Mouse (Mus musculus) liver, adult 2 months (tissue): ENCODE measurements around the gene Olfr521. TPM values are rescaled to one million over a fixed set of nuclear protein-coding genes. Genes with fewer than 3 reads are reported as not detected.
"Not testable (repeated sequence)": the region's sequence is repeated elsewhere in the genome, so short reads cannot be mapped to it uniquely, and the experiment has no call there.

Source experiments
- DNase-seq: peaks from one replicate; pipeline ENCODE4 v3.0.0-alpha.2; 2011; ENCODE audit warnings: low read depth, low spot score; ENCODE audit errors: extremely low read depth
- H3K27ac ChIP-seq: fragments of 200-500 bp; replicated peaks from 2 replicates; pipeline ENCODE4 v1.5.1; 2012; ENCODE audit warnings: low read depth, mild to moderate bottlenecking, control low read depth, inconsistent platforms, low read length; ENCODE audit not compliant: insufficient read depth
- H3K27me3 ChIP-seq: fragments of 200-500 bp; 2 replicates; pipeline ENCODE4 v1.6.1; 2012; ENCODE audit warnings: mild to moderate bottlenecking, moderate library complexity, low read length, inconsistent platforms; ENCODE audit not compliant: control insufficient read depth, insufficient read depth
- H3K36me3 ChIP-seq: fragments of 200-500 bp; 2 replicates; pipeline ENCODE4 v1.6.1; 2012; ENCODE audit warnings: low read length, inconsistent platforms; ENCODE audit not compliant: control insufficient read depth, insufficient read depth
- H3K4me1 ChIP-seq: fragments of 200-500 bp; 2 replicates; pipeline ENCODE4 v1.6.1; 2011; ENCODE audit warnings: low read length; ENCODE audit not compliant: control insufficient read depth, insufficient read depth
- H3K4me3 ChIP-seq: fragments of 200-500 bp; 2 replicates; pipeline ENCODE4 v1.5.1; 2011; ENCODE audit warnings: low read depth, mild to moderate bottlenecking, control low read depth, low read length, moderate library complexity; ENCODE audit not compliant: insufficient read depth
- H3K79me2 ChIP-seq: fragments of 200-500 bp; 2 replicates; pipeline ENCODE4 v1.6.1; 2012; ENCODE audit warnings: inconsistent platforms, mild to moderate bottlenecking, low read length, moderate library complexity; ENCODE audit not compliant: control insufficient read depth, insufficient read depth
- H3K9ac ChIP-seq: fragments of 200-500 bp; 2 replicates; pipeline ENCODE4 v1.6.1; 2012; ENCODE audit warnings: low read depth, mild to moderate bottlenecking, control low read depth, inconsistent platforms, low read length
- CTCF ChIP-seq: fragments of 200-500 bp; IDR thresholded peaks from 2 replicates; pipeline ENCODE4 v1.5.1; 2011; ENCODE audit warnings: low read depth, low read length, control low read depth
- POLR2A ChIP-seq: fragments of 200-500 bp; IDR thresholded peaks from 2 replicates; pipeline ENCODE4 v1.6.1; 2011; ENCODE audit warnings: low read length, control low read depth; ENCODE audit not compliant: insufficient read depth; ENCODE audit errors: extremely low read depth
- WGBS: fragments of 180-500 bp; shearing (Covaris S2); methylation state at CpG from one replicate; pipeline ENCODE4 v1.1.7; 2018; 5-methylcytosine and 5-hydroxymethylcytosine counted together
- polyA plus RNA-seq: library from polyadenylated mRNA; depleted of rRNA; stranded (reverse); fragments of >200 nt; gene quantifications from 2 replicates; pipeline ENCODE4 v1.2.3, GENCODE M21; 2012; rRNA removed
- total RNA-seq: library from RNA; depleted of rRNA; stranded (reverse); fragments of >200 nt; gene quantifications from 2 replicates; pipeline ENCODE4 v1.2.3, GENCODE M21; 2014; rRNA removed

The Olfr521 gene
- total and polyA plus RNA-seq, 2 experiments: not detected

GRCm38 (mm10) chr7:99810814-99811213, 47.5 kb downstream of the Olfr521 start:
- Histone ChIP-seq H3K36me3 (no peaks in the 10 kb centered on the region), H3K27me3 (no peaks in the 10 kb centered on the region), H3K9ac (no peak overlapping the region), H3K27ac (no peak overlapping the region), H3K79me2 (no peaks in the 10 kb centered on the region), H3K4me1 (peaks cover 6% of the 10 kb centered on the region), H3K4me3 (no peak overlapping the region)
- no peak for DNase-seq
- TF ChIP-seq POLR2A (no peak), CTCF (no peak)
- WGBS: 98% methylated on average over 2 of the region's 2 CpGs

- WGBS: 94% methylated on average over 4 of the region's 4 CpGs
- Histone ChIP-seq H3K4me1 (peaks cover 6% of the 10 kb centered on the region), H3K36me3 (no peaks in the 10 kb centered on the region)
These were observed 48.4 kb downstream of the Olfr521 start for GRCm38 (mm10) chr7:99811661-99812060.

GRCm38 (mm10) chr7:99813394-99813793, 50.1 kb downstream of the Olfr521 start:
- 74% methylated on average over 11 of the region's 11 CpGs for WGBS
- Histone ChIP-seq H3K9ac (no peak overlapping the region), H3K4me3 (no peak overlapping the region), H3K4me1 (peaks cover 4% of the 10 kb centered on the region; the same call in 1 of the 2 replicates), H3K27me3 (no peaks in the 10 kb centered on the region), H3K27ac (no peak overlapping the region), H3K36me3 (no peaks in the 10 kb centered on the region), H3K79me2 (no peaks in the 10 kb centered on the region)
- TF ChIP-seq CTCF: peak; percentile 72
- TF ChIP-seq POLR2A: no peak
- DNase-seq: peak; percentile 63

More at GRCm38 (mm10) chr7:99811661-99812060, 48.4 kb downstream of the Olfr521 start:
- no peak overlapping the region for H3K27ac ChIP-seq
- H3K4me3 ChIP-seq: no peak overlapping the region
- H3K9ac ChIP-seq: no peak overlapping the region
- H3K27me3 ChIP-seq: no peaks in the 10 kb centered on the region
- H3K79me2 ChIP-seq: no peaks in the 10 kb centered on the region
- TF ChIP-seq POLR2A (no peak), CTCF (no peak)
- no peak for DNase-seq

- H3K27me3 ChIP-seq, H3K79me2 ChIP-seq, H3K4me1 ChIP-seq, H3K9ac ChIP-seq, H3K4me3 ChIP-seq, H3K36me3 ChIP-seq, DNase-seq: not testable (repeated sequence)
- WGBS: 74% methylated on average over 9 of the region's 9 CpGs
- H3K27ac ChIP-seq: 0 out of 2 replicates have a peak overlapping the region, but pooled peaks have one; percentile 26
These were observed 54.9 kb downstream of the Olfr521 start for GRCm38 (mm10) chr7:99818181-99818725.

Other genes starting within 250 kb of the Olfr521 start
- gene Arrb1, start 228.0 kb upstream of the Olfr521 start, total RNA-seq: 6.5 and 9.5 TPM in 2 replicates
- 5.3 and 6.2 TPM in 2 replicates for gene Arrb1, start 228.0 kb upstream of the Olfr521 start, polyA plus RNA-seq
- 1.9 and 2.8 TPM in 2 replicates for gene Tpbgl, start 136.4 kb upstream of the Olfr521 start, total RNA-seq
- 6.3 and 6.4 TPM in 2 replicates for gene Tpbgl, start 136.4 kb upstream of the Olfr521 start, polyA plus RNA-seq
- 107 and 115 TPM in 2 replicates for gene Slco2b1, start 52.2 kb upstream of the Olfr521 start, total RNA-seq
- gene Slco2b1, start 52.2 kb upstream of the Olfr521 start, polyA plus RNA-seq: 134 and 139 TPM in 2 replicates
- not detected in 2 replicates for gene Olfr520, start 33.2 kb upstream of the Olfr521 start, total RNA-seq
- not detected in 2 replicates for gene Olfr520, start 33.2 kb upstream of the Olfr521 start, polyA plus RNA-seq
- 0.46 and 1.0 TPM in 2 replicates for gene Neu3, start 64.9 kb downstream of the Olfr521 start, total RNA-seq
- 0.69 and 1.7 TPM in 2 replicates for gene Neu3, start 64.9 kb downstream of the Olfr521 start, polyA plus RNA-seq
- 0.13 TPM in 1 of 2 replicates, not detected in the other for gene Xrra1, start 95.6 kb downstream of the Olfr521 start, total RNA-seq
- gene Xrra1, start 95.6 kb downstream of the Olfr521 start, polyA plus RNA-seq: not detected in 2 replicates
- gene Spcs2, start 100.0 kb downstream of the Olfr521 start, total RNA-seq: 82.3 and 110 TPM in 2 replicates
- gene Spcs2, start 100.0 kb downstream of the Olfr521 start, polyA plus RNA-seq: 30.4 and 31.1 TPM in 2 replicates
- gene Rnf169, start 216.9 kb downstream of the Olfr521 start, total RNA-seq: 27.6 and 31.5 TPM in 2 replicates
- 5.6 and 6.5 TPM in 2 replicates for gene Rnf169, start 216.9 kb downstream of the Olfr521 start, polyA plus RNA-seq
- gene Chrdl2, start 242.7 kb downstream of the Olfr521 start, total RNA-seq: not detected in 2 replicates
- 0.05 TPM in 1 of 2 replicates, not detected in the other for gene Chrdl2, start 242.7 kb downstream of the Olfr521 start, polyA plus RNA-seq